Mouse (Mus musculus): ENCODE data around the gene Rnaseh1. TPM values are rescaled to one million over a fixed set of nuclear protein-coding genes. Genes with fewer than 3 reads are reported as not detected.
A peak's percentile ranks its signal among the peaks of the same experiment; 100 is the strongest.

Gene Rnaseh1
- 29.8 and 31.0 TPM in 2 replicates for polyA plus RNA-seq (2015; fragmentation: Nextera tagmentation; extraction: Ambion mirVana)

- Histone ChIP-seq H3K27ac (replicated peaks) (peak within 1 kb of the TSS; percentile 89), H3K27me3 (no peaks in the 10 kb centered on the region), H3K9me3 (no peaks in the 10 kb centered on the region), H3K36me3 (peaks cover 10% of the 10 kb centered on the region), H3K9ac (replicated peaks) (peak within 1 kb of the TSS; percentile 87), H3K4me1 (peaks cover 16% of the 10 kb centered on the region), H3K4me3 (peak within 1 kb of the TSS; percentile 97), H3K4me2 (replicated peaks) (peak within 1 kb of the TSS; percentile 52)
- ATAC-seq (replicated peaks): peak; percentile 97
- 1% methylated on average over 52 of the region's 52 CpGs for WGBS
Measured at GRCm38 (mm10) chr12:28649141-28650110, at the start of gene Rnaseh1. Rnaseh1 (plus strand) TSS chr12:28649602.

- peak; percentile 62 for ATAC-seq (replicated peaks)
- Histone ChIP-seq H3K9ac (replicated peaks) (no peak overlapping the region), H3K4me2 (replicated peaks) (no peak overlapping the region), H3K27me3 (no peaks in the 10 kb centered on the region), H3K4me1 (peaks cover 20% of the 10 kb centered on the region), H3K36me3 (no peaks in the 10 kb centered on the region), H3K9me3 (no peaks in the 10 kb centered on the region), H3K4me3 (no peak overlapping the region), H3K27ac (replicated peaks) (peak overlapping the region; percentile 28; the same call in 1 of the 2 replicates)
- 13% methylated on average over 4 of the region's 4 CpGs for WGBS
Measured at GRCm38 (mm10) chr12:28602259-28602658, 47.1 kb upstream of the Rnaseh1 start.

DNA sequence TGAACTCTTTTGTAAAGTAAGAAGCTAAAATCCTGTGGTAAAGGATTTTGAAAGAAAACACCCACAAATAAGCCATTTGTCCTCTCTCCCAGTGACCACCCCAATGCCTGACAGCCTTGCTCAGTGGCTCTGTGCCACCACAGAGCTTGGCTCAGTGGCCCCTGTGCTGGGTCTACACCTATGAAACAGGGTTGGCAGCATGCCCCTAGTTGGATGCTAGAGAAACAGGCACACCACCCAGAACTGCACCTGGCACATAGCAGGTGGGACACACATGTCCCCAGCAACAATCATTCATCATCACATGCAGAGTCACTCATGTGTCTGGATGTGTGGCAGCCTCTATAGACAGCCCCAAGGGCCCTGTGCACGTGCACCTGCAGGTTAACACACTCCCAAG lies 45.9 kb upstream of the Rnaseh1 start:
- H3K27me3 ChIP-seq: no peaks in the 10 kb centered on the region
- no peak overlapping the region for H3K9ac ChIP-seq (replicated peaks)
- no peaks in the 10 kb centered on the region for H3K36me3 ChIP-seq
- no peak overlapping the region for H3K27ac ChIP-seq (replicated peaks)
- H3K4me1 ChIP-seq: peaks cover 32% of the 10 kb centered on the region
- H3K4me3 ChIP-seq: no peak overlapping the region
- H3K9me3 ChIP-seq: no peaks in the 10 kb centered on the region
- ATAC-seq (replicated peaks): no peak
- no peak overlapping the region for H3K4me2 ChIP-seq (replicated peaks)
- WGBS: 46% methylated on average over 1 of the region's 1 CpGs

- peak; percentile 88 for ATAC-seq (replicated peaks)
- Histone ChIP-seq H3K4me2 (replicated peaks) (peak overlapping the region; percentile 36), H3K27ac (replicated peaks) (peak overlapping the region; percentile 75), H3K4me3 (peak overlapping the region; percentile 10), H3K4me1 (peaks cover 20% of the 10 kb centered on the region), H3K36me3 (no peaks in the 10 kb centered on the region), H3K9me3 (no peaks in the 10 kb centered on the region), H3K9ac (replicated peaks) (peak overlapping the region; percentile 41), H3K27me3 (no peaks in the 10 kb centered on the region)
- WGBS: 25% methylated on average over 17 of the region's 17 CpGs
Measured at GRCm38 (mm10) chr12:28607546-28608305, 41.7 kb upstream of the Rnaseh1 start.

- H3K9ac ChIP-seq (replicated peaks): no peak overlapping the region
- H3K4me3 ChIP-seq: no peak overlapping the region
- H3K9me3 ChIP-seq: no peaks in the 10 kb centered on the region
- no peak overlapping the region for H3K27ac ChIP-seq (replicated peaks)
- peaks cover 13% of the 10 kb centered on the region for H3K4me1 ChIP-seq
- no peaks in the 10 kb centered on the region for H3K36me3 ChIP-seq
- H3K4me2 ChIP-seq (replicated peaks): no peak overlapping the region
- ATAC-seq (replicated peaks): no peak
- 64% methylated on average over 6 of the region's 6 CpGs for WGBS
- no peaks in the 10 kb centered on the region for H3K27me3 ChIP-seq
Measured at GRCm38 (mm10) chr12:28612391-28612790, 37.0 kb upstream of the Rnaseh1 start.

GRCm38 (mm10) chr12:28614401-28614800 lies 35.0 kb upstream of the Rnaseh1 start:
- Histone ChIP-seq H3K27ac (replicated peaks) (no peak overlapping the region), H3K36me3 (no peaks in the 10 kb centered on the region), H3K4me3 (no peak overlapping the region), H3K9ac (replicated peaks) (no peak overlapping the region), H3K4me2 (replicated peaks) (no peak overlapping the region), H3K9me3 (no peaks in the 10 kb centered on the region), H3K27me3 (no peaks in the 10 kb centered on the region), H3K4me1 (no peaks in the 10 kb centered on the region)
- no peak for ATAC-seq (replicated peaks)
- 79% methylated on average over 7 of the region's 7 CpGs for whole genome bisulfite sequencing

- H3K27ac ChIP-seq (replicated peaks): no peak overlapping the region
- H3K36me3 ChIP-seq: no peaks in the 10 kb centered on the region
- no peaks in the 10 kb centered on the region for H3K27me3 ChIP-seq
- no peaks in the 10 kb centered on the region for H3K9me3 ChIP-seq
- H3K4me2 ChIP-seq (replicated peaks): no peak overlapping the region
- no peak overlapping the region for H3K4me3 ChIP-seq
- 0 out of 2 replicates have a peak, but pooled peaks cover 10% of the 10 kb centered on the region for H3K4me1 ChIP-seq
- WGBS: 74% methylated on average over 4 of the region's 4 CpGs
- no peak overlapping the region for H3K9ac ChIP-seq (replicated peaks)
- ATAC-seq (replicated peaks): no peak
Measured at GRCm38 (mm10) chr12:28617297-28617696, 32.1 kb upstream of the Rnaseh1 start.

- no peak overlapping the region for H3K27ac ChIP-seq (replicated peaks)
- H3K4me3 ChIP-seq: no peak overlapping the region
- H3K27me3 ChIP-seq: no peaks in the 10 kb centered on the region
- no peaks in the 10 kb centered on the region for H3K36me3 ChIP-seq
- 0 out of 2 replicates have a peak, but pooled peaks cover 11% of the 10 kb centered on the region for H3K4me1 ChIP-seq
- H3K9me3 ChIP-seq: no peaks in the 10 kb centered on the region
- WGBS: 37% methylated on average over 7 of the region's 7 CpGs
- ATAC-seq (replicated peaks): no peak
- no peak overlapping the region for H3K4me2 ChIP-seq (replicated peaks)
- no peak overlapping the region for H3K9ac ChIP-seq (replicated peaks)
Measured at GRCm38 (mm10) chr12:28621451-28622166, 27.8 kb upstream of the Rnaseh1 start.

GRCm38 (mm10) chr12:28622167-28622532 lies 27.3 kb upstream of the Rnaseh1 start:
- H3K9ac ChIP-seq (replicated peaks): no peak overlapping the region
- no peaks in the 10 kb centered on the region for H3K36me3 ChIP-seq
- no peak for ATAC-seq (replicated peaks)
- H3K27ac ChIP-seq (replicated peaks): no peak overlapping the region
- 0 out of 2 replicates have a peak, but pooled peaks cover 11% of the 10 kb centered on the region for H3K4me1 ChIP-seq
- no peak overlapping the region for H3K4me2 ChIP-seq (replicated peaks)
- WGBS: 49% methylated on average over 5 of the region's 5 CpGs
- H3K27me3 ChIP-seq: no peaks in the 10 kb centered on the region
- H3K9me3 ChIP-seq: no peaks in the 10 kb centered on the region
- no peak overlapping the region for H3K4me3 ChIP-seq

- no peaks in the 10 kb centered on the region for H3K36me3 ChIP-seq
- H3K27me3 ChIP-seq: no peaks in the 10 kb centered on the region
- H3K27ac ChIP-seq (replicated peaks): no peak overlapping the region
- no peaks in the 10 kb centered on the region for H3K9me3 ChIP-seq
- no peak overlapping the region for H3K4me3 ChIP-seq
- no peak overlapping the region for H3K4me2 ChIP-seq (replicated peaks)
- ATAC-seq (replicated peaks): no peak
- 88% methylated on average over 1 of the region's 1 CpGs for WGBS
- 0 out of 2 replicates have a peak, but pooled peaks cover 11% of the 10 kb centered on the region for H3K4me1 ChIP-seq
- H3K9ac ChIP-seq (replicated peaks): no peak overlapping the region
Measured at GRCm38 (mm10) chr12:28622641-28623040, 26.8 kb upstream of the Rnaseh1 start.

DNA sequence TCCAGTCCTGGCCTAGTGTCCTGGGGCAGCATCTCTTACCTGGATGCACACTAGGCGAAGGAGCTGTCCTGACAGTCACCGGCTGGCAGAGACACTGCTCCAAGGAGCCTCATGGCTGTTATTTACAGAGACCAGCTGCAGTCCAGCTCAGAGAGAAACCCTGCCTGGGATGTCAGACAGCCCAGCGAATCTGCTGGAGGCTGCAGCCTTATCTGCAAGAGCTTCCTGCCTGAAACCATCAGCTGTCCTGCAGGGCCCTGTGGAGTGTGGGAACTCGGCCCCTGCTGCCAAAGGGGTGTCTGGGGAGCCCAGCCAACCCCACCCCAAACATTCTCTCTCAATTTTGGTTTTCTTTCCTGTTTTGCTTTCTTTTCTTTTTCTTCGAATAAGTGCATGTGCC lies 26.2 kb upstream of the Rnaseh1 start, which contains the start of gene Colec11:
Gene Colec11 (minus strand): TSS at position 183 of the 400 bp plus-strand sequence.
- no peak within 1 kb of the TSS for H3K27ac ChIP-seq (replicated peaks)
- no peak within 1 kb of the TSS for H3K4me2 ChIP-seq (replicated peaks)
- 0 out of 2 replicates have a peak, but pooled peaks cover 11% of the 10 kb centered on the region for H3K4me1 ChIP-seq
- ATAC-seq (replicated peaks): no peak
- H3K36me3 ChIP-seq: peaks cover 4% of the 10 kb centered on the region
- H3K27me3 ChIP-seq: no peaks in the 10 kb centered on the region
- no peak within 1 kb of the TSS for H3K4me3 ChIP-seq
- 66% methylated on average over 5 of the region's 5 CpGs for WGBS
- no peak within 1 kb of the TSS for H3K9ac ChIP-seq (replicated peaks)
- H3K9me3 ChIP-seq: no peaks in the 10 kb centered on the region

All from forebrain, embryonic 15.5 days (tissue).